Mouse (Mus musculus): ENCODE measurements at regions not wholly inside any gene's neighbourhood (a gene's known extent, or its start where the extent isn't known, plus 50 kb on each side); places are given as distances from the start of the nearest gene placed in this dataset.

GRCm38 (mm10) chr6:103312149-103312548, 198.2 kb upstream of the Chl1 start:
- no peak for DNase-seq (ENCODE audit: low spot score)

GRCm38 (mm10) chr6:103312935-103313334, 197.5 kb upstream of the Chl1 start:
- DNase-seq (ENCODE audit: low spot score) = no peak

GRCm38 (mm10) chr6:103318081-103318480, 192.3 kb upstream of the Chl1 start:
- DNase-seq (ENCODE audit: low spot score) = no peak

GRCm38 (mm10) chr6:103318677-103319359, 191.6 kb upstream of the Chl1 start:
- no peak for DNase-seq (ENCODE audit: low spot score)

GRCm38 (mm10) chr6:103319964-103320363, 190.4 kb upstream of the Chl1 start:
- DNase-seq (ENCODE audit: low spot score) = no peak

- no peak for DNase-seq (ENCODE audit: low spot score)
Measured at GRCm38 (mm10) chr6:103320550-103320949, 189.8 kb upstream of the Chl1 start.

GRCm38 (mm10) chr6:103321058-103321457, 189.3 kb upstream of the Chl1 start:
- no peak for DNase-seq (ENCODE audit: low spot score)

GRCm38 (mm10) chr6:103322442-103322841, 187.9 kb upstream of the Chl1 start:
- DNase-seq (ENCODE audit: low spot score) = no peak

GRCm38 (mm10) chr6:103335683-103336082, 174.7 kb upstream of the Chl1 start:
- no peak for DNase-seq (ENCODE audit: low spot score)

GRCm38 (mm10) chr6:103339961-103340732, 170.2 kb upstream of the Chl1 start:
- DNase-seq (ENCODE audit: low spot score) = peak; percentile 70

- no peak for DNase-seq (ENCODE audit: low spot score)
Measured at GRCm38 (mm10) chr6:103343515-103343914, 166.9 kb upstream of the Chl1 start.

- no peak for DNase-seq (ENCODE audit: low spot score)
Measured at GRCm38 (mm10) chr6:103344413-103344812, 166.0 kb upstream of the Chl1 start.

- DNase-seq (ENCODE audit: low spot score) = peak; percentile 10
Measured at GRCm38 (mm10) chr6:103345195-103345594, 165.2 kb upstream of the Chl1 start.

GRCm38 (mm10) chr6:103352405-103353124, 157.8 kb upstream of the Chl1 start:
- no peak for DNase-seq (ENCODE audit: low spot score)

GRCm38 (mm10) chr6:103353346-103353745, 157.0 kb upstream of the Chl1 start:
- no peak for DNase-seq (ENCODE audit: low spot score)

- no peak for DNase-seq (ENCODE audit: low spot score)
Measured at GRCm38 (mm10) chr6:103366782-103367491, 143.4 kb upstream of the Chl1 start.

GRCm38 (mm10) chr6:103374956-103375355, 135.4 kb upstream of the Chl1 start:
- no peak for DNase-seq (ENCODE audit: low spot score)

- DNase-seq (ENCODE audit: low spot score) = no peak
Measured at GRCm38 (mm10) chr6:103377277-103377676, 133.1 kb upstream of the Chl1 start.

GRCm38 (mm10) chr6:103378047-103378446, 132.3 kb upstream of the Chl1 start:
- no peak for DNase-seq (ENCODE audit: low spot score)

- DNase-seq (ENCODE audit: low spot score) = no peak
Measured at GRCm38 (mm10) chr6:103381030-103381429, 129.4 kb upstream of the Chl1 start.

- DNase-seq (ENCODE audit: low spot score) = no peak
Measured at GRCm38 (mm10) chr6:103381930-103382329, 128.5 kb upstream of the Chl1 start.

- DNase-seq (ENCODE audit: low spot score) = no peak
Measured at GRCm38 (mm10) chr6:103386591-103386990, 123.8 kb upstream of the Chl1 start.

All from thymus, postnatal 0 days (tissue).